Mouse (Mus musculus): ENCODE data around the gene Ak5.

DNA sequence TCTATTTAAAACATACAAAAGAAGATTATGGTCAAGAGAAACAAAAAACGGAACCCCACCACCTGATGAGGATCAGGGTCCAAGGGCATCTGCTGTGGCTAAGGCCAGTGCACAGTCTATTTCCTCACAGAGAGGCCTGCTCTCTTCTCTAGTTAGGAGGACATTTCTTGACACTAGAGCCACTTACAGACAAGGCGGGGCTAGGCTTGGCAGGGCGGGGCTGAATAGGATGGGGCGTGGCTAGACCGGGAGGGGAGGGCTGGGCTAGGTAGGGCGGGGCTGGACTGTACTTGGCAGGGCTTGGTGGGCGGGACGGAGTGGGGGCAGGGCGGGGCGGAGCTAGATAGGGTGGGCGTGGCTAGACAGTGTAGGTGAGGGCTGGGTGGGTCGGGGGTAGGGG, 110.5 kb downstream of the Ak5 start:
- TF ChIP-seq CTCF (conservative IDR thresholded peaks at IDR 0.05; ENCODE audit: low read length) (no peak), NANOG (IDR thresholded peaks at IDR 0.05; ENCODE audit: borderline replicate concordance, low read length) (no peak), POU5F1 (IDR thresholded peaks at IDR 0.05; ENCODE audit: borderline replicate concordance, low read length) (no peak)
